ENCODE assay signal across 15 mouse cellular contexts in the genomic region with DNA sequence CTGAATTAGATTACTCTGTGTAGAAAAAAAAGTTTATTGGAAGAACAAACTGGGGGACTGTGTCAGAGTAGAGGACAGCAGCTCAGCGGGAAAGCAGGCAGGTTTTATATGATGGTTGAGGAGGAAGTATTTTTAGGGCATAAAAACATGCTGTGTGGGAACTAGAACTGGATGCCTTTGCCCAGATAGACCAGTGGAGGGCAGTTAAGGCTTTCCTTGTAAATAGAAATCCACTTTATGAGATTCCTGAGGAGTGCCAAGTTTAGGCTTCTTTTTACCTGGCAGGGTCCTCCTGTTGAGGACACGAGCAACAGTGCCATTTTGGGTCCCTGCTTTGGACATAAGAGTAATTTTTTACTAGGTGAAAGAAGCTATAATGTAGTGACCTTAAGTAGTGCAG.
DNase-seq lines count a peak whose midpoint lies in the region; ATAC-seq and TF ChIP-seq lines count a peak whose summit lies in the region.
"Had no signal": no experiment of that assay in that cellular context is flagged by ENCODE, and none has a peak within 500 bp of the region (broad histone marks: within the 10 kb centered on the region; RNA-seq: fewer than 3 reads in every experiment).

No protein-coding gene starts in this region.

- peak; percentile 17; the same call in 1 of the 2 replicates for TF ChIP-seq CTCF in gastrocnemius, adult 2 months (IDR thresholded peaks at IDR 0.05)
- TF ChIP-seq CTCF in lung, embryonic 14.5 days (IDR thresholded peaks at IDR 0.05; ENCODE audit: low read depth): 0 out of 2 replicates have a peak, but pooled peaks have one; percentile 9
- peak; percentile 55; the same call in 1 of the 2 replicates for TF ChIP-seq CTCF in cortical plate, adult 2 months (IDR thresholded peaks at IDR 0.05; ENCODE audit: extremely low read depth, insufficient read depth, low read length)

- intact Hi-C loops in gastrocnemius, adult 2 months (cut with DNase I): no loop called here
- intact Hi-C loops in gastrocnemius, postnatal 36 days (cut with DNase I): no loop called here

- no peaks in the 10 kb centered on the region for H3K4me1 ChIP-seq in lung, embryonic 14.5 days (ENCODE audit: insufficient read depth)
- no peaks in the 10 kb centered on the region for H3K4me1 ChIP-seq in cortical plate, adult 2 months (ENCODE audit: control insufficient read depth, insufficient read depth, low read length)
- H3K4me1 ChIP-seq: forebrain, embryonic 10.5 days; hindbrain, embryonic 15.5 days; stomach, embryonic 15.5 days had no signal

- H3K9ac ChIP-seq in lung, embryonic 14.5 days: no peak overlapping the region
- H3K9ac ChIP-seq: hindbrain, embryonic 15.5 days; stomach, embryonic 15.5 days had no signal

- no peak for TF ChIP-seq POLR2A in cortical plate, adult 2 months (IDR thresholded peaks at IDR 0.05; ENCODE audit: extremely low read depth, insufficient read depth, low read length)

- H3K27me3 ChIP-seq in lung, embryonic 14.5 days (ENCODE audit: insufficient read depth, low read length): no peaks in the 10 kb centered on the region
- H3K27me3 ChIP-seq: hindbrain, embryonic 15.5 days; stomach, embryonic 15.5 days had no signal

- ATAC-seq in lung, embryonic 14.5 days (ENCODE audit: insufficient read depth): no peak

- H3K4me3 ChIP-seq in gastrocnemius, adult 2 months: no peak overlapping the region
- no peak overlapping the region for H3K4me3 ChIP-seq in lung, embryonic 14.5 days (ENCODE audit: low read depth, low read length)
- no peak overlapping the region for H3K4me3 ChIP-seq in cortical plate, adult 2 months (ENCODE audit: insufficient read depth, low read length)
- H3K4me3 ChIP-seq: forebrain, embryonic 10.5 days; hindbrain, embryonic 15.5 days; stomach, embryonic 15.5 days had no signal

- no peak overlapping the region for H3K27ac ChIP-seq in gastrocnemius, adult 2 months
- H3K27ac ChIP-seq in lung, embryonic 14.5 days (ENCODE audit: low read depth): no peak overlapping the region
- H3K27ac ChIP-seq in cortical plate, adult 2 months (ENCODE audit: insufficient read depth, low read length): no peak overlapping the region
- H3K27ac ChIP-seq: forebrain, embryonic 10.5 days; hindbrain, embryonic 15.5 days; stomach, embryonic 15.5 days had no signal

- no peaks in the 10 kb centered on the region for H3K9me3 ChIP-seq in lung, embryonic 14.5 days (ENCODE audit: low read depth, low read length)
- H3K9me3 ChIP-seq: forebrain, embryonic 10.5 days; hindbrain, embryonic 15.5 days; stomach, embryonic 15.5 days had no signal

- 67% methylated on average over 2 of the region's 2 CpGs for WGBS in lung, embryonic 14.5 days

- DNase-seq in gastrocnemius, adult 2 months: no peak
- DNase-seq in gastrocnemius, postnatal 36 days: no peak
- DNase-seq in lung, embryonic 14.5 days: no peak
- DNase-seq in lung, postnatal 10 days: no peak
- DNase-seq in cerebellum, adult 11-12 months: peak; percentile 14
- no peak for DNase-seq in kidney, postnatal 4 days
- DNase-seq: B cell, adult 2 months; kidney, adult 9 months; lung, postnatal 14 days; spleen, adult 18-20 months; thymus, postnatal 25 days had no signal

- no peak overlapping the region for H3K4me2 ChIP-seq in lung, embryonic 14.5 days
- H3K4me2 ChIP-seq: hindbrain, embryonic 15.5 days; stomach, embryonic 15.5 days had no signal

- H3K36me3 ChIP-seq in lung, embryonic 14.5 days (ENCODE audit: insufficient read depth): no peaks in the 10 kb centered on the region
- H3K36me3 ChIP-seq: forebrain, embryonic 10.5 days; hindbrain, embryonic 15.5 days; stomach, embryonic 15.5 days had no signal
